14 mouse cellular contexts compared by ENCODE assay signal in the genomic region with DNA sequence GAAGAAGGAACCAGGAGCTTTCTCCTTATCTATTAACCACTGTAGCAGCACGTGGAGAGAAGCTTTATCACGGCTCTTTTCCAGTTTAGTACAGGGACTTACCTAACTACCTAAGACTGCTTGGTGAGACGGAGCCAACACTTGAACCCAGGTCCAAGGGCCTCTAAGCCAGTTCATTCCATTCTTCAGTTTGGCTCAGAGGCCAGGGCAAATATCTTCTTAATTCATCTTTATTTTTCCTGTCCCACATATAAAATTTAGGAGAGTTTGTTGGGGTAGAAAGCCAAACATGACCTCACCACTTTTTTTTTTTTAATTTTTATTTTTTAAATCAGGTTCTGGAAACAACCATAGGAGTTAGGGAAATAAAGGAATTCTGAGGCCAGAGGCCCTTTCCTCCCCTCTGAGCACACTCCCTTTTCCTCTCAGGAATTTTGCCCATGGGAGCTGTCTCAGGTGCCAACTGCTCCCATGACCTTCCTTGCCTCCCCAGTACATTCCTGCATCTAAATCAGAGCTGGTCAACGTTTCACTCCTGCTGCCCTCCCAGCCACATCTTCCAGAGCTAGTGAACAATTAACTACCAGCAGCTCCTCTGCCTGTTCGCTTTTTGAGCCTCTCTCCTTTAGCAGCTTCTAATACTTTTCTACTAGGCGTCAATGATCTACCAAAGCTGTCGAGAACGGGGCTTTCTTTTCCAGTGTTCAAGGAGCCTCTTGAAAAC. TPM values are rescaled to one million over a fixed set of nuclear protein-coding genes. Genes with fewer than 3 reads are reported as not detected.
DNase-seq lines count a peak whose midpoint lies in the region; ATAC-seq and TF ChIP-seq lines count a peak whose summit lies in the region.
"Had no signal": no experiment of that assay in that cellular context is flagged by ENCODE, and none has a peak within 500 bp of the region (broad histone marks: within the 10 kb centered on the region; RNA-seq: fewer than 3 reads in every experiment).

No protein-coding gene starts in this region.

- H3K4me3 ChIP-seq in embryonic facial prominence, embryonic 13.5 days, result no peak overlapping the region
- no peak overlapping the region for H3K4me3 ChIP-seq in kidney, postnatal 0 days (replicated peaks; ENCODE audit: low read depth, low read length)
- H3K4me3 ChIP-seq: forebrain, embryonic 13.5 days; hindbrain, embryonic 12.5 days had no signal

- H3K36me3 ChIP-seq in embryonic facial prominence, embryonic 13.5 days, result no peaks in the 10 kb centered on the region
- no peaks in the 10 kb centered on the region for H3K36me3 ChIP-seq in kidney, postnatal 0 days (ENCODE audit: insufficient read depth, low read length)
- H3K36me3 ChIP-seq: hindbrain, embryonic 12.5 days had no signal

- ATAC-seq in embryonic facial prominence, embryonic 13.5 days (ENCODE audit: insufficient number of reproducible peaks, insufficient read depth, low FRiP score, low TSS enrichment, low read depth), result no peak
- peak; percentile 90 for ATAC-seq in kidney, postnatal 0 days (replicated peaks; ENCODE audit: low FRiP score, low read depth)

- H3K9ac ChIP-seq in embryonic facial prominence, embryonic 13.5 days, result no peak overlapping the region
- no peak overlapping the region for H3K9ac ChIP-seq in kidney, postnatal 0 days (ENCODE audit: low read depth, low read length)
- H3K9ac ChIP-seq: forebrain, embryonic 13.5 days; hindbrain, embryonic 12.5 days had no signal

- no peaks in the 10 kb centered on the region for H3K27me3 ChIP-seq in embryonic facial prominence, embryonic 13.5 days
- H3K27me3 ChIP-seq in kidney, postnatal 0 days (ENCODE audit: insufficient read depth, low read length), result no peaks in the 10 kb centered on the region
- H3K27me3 ChIP-seq: forebrain, embryonic 13.5 days; hindbrain, embryonic 12.5 days had no signal

- no peaks in the 10 kb centered on the region for H3K9me3 ChIP-seq in embryonic facial prominence, embryonic 13.5 days
- no peaks in the 10 kb centered on the region for H3K9me3 ChIP-seq in kidney, postnatal 0 days (replicated peaks; ENCODE audit: low read length)
- H3K9me3 ChIP-seq: forebrain, embryonic 13.5 days; hindbrain, embryonic 12.5 days had no signal

- peaks cover 16% of the 10 kb centered on the region for H3K4me1 ChIP-seq in embryonic facial prominence, embryonic 13.5 days
- peaks cover 9% of the 10 kb centered on the region; the same call in 1 of the 2 replicates for H3K4me1 ChIP-seq in kidney, postnatal 0 days (replicated peaks; ENCODE audit: insufficient read depth, low read length)
- H3K4me1 ChIP-seq: hindbrain, embryonic 12.5 days had no signal

- DNase-seq in heart, postnatal 4 days, result peak; percentile 29
- no peak for DNase-seq in heart, adult 18-20 months
- peak; percentile 32 for DNase-seq in ES-CJ7 (ENCODE audit: low read depth, low spot score)
- DNase-seq in kidney, postnatal 0 days (ENCODE audit: low spot score), result peak; percentile 86
- DNase-seq in gastrocnemius, postnatal 14 days, result no peak
- no peak for DNase-seq in layer of hippocampus, postnatal 14 days (ENCODE audit: low spot score in 2 of 2)
- DNase-seq: cerebellum, adult 11-12 months; gastrocnemius, postnatal 25 days; left cerebral cortex, postnatal 4 days; thymus, postnatal 4 days had no signal

- TF ChIP-seq CTCF in kidney, postnatal 0 days (IDR thresholded peaks at IDR 0.05; ENCODE audit: low read depth), result no peak

- H3K27ac ChIP-seq in embryonic facial prominence, embryonic 13.5 days, result peak overlapping the region; percentile 68; the same call in 1 of the 2 replicates
- peak overlapping the region; percentile 87 for H3K27ac ChIP-seq in kidney, postnatal 0 days
- H3K27ac ChIP-seq: forebrain, embryonic 13.5 days; hindbrain, embryonic 12.5 days; macrophage had no signal

- no peak overlapping the region for H3K4me2 ChIP-seq in embryonic facial prominence, embryonic 13.5 days
- 0 out of 2 replicates have a peak overlapping the region, but pooled peaks have one; percentile 16 for H3K4me2 ChIP-seq in kidney, postnatal 0 days (ENCODE audit: low read length)
- H3K4me2 ChIP-seq: forebrain, embryonic 13.5 days; hindbrain, embryonic 12.5 days had no signal

- WGBS in embryonic facial prominence, embryonic 13.5 days, result 70% methylated on average over 8 of the region's 8 CpGs
- 28% methylated on average over 8 of the region's 8 CpGs for WGBS in kidney, postnatal 0 days

- intact Hi-C loops in gastrocnemius, postnatal 14 days (cut with DNase I; ENCODE audit: low total_unique reads), result no loop called here

RNA-seq across cellular contexts. Expression of gene Fzd4, which starts 29.9 kb away (rescaled TPM):
- 10 to 100 TPM; 43.2 TPM for total RNA-seq in heart, postnatal 4 days (2021)
- 10 to 100 TPM; 32.2 to 34.5 TPM for total RNA-seq in heart, adult 18-20 months (2021)
- polyA plus RNA-seq in embryonic facial prominence, embryonic 13.5 days (2015; fragmentation: Nextera tagmentation; extraction: Ambion mirVana), result 5.4 and 5.7 TPM in 2 replicates
- 29.6 and 30.9 TPM in 2 replicates for polyA plus RNA-seq in kidney, postnatal 0 days (2015; fragmentation: Nextera tagmentation; extraction: Ambion mirVana)
- 10 to 100 TPM; 28.6 to 37.6 TPM for total RNA-seq in gastrocnemius, postnatal 14 days (2021)
- total RNA-seq in layer of hippocampus, postnatal 14 days (2021), result 10 to 100 TPM in 1 of 2 experiments, 1 to 10 TPM in 1; 8.9 to 11.7 TPM

RNA-seq across cellular contexts. Expression of gene Tmem135, which starts 30.0 kb away (rescaled TPM):
- total RNA-seq in heart, postnatal 4 days (2021), result 10 to 100 TPM; 35.9 to 43.6 TPM
- total RNA-seq in heart, adult 18-20 months (2021), result 10 to 100 TPM; 34.9 to 39.4 TPM
- polyA plus RNA-seq in embryonic facial prominence, embryonic 13.5 days (2015; fragmentation: Nextera tagmentation; extraction: Ambion mirVana), result 24.0 and 26.0 TPM in 2 replicates
- polyA plus RNA-seq in kidney, postnatal 0 days (2015; fragmentation: Nextera tagmentation; extraction: Ambion mirVana), result 41.6 and 45.5 TPM in 2 replicates
- total RNA-seq in gastrocnemius, postnatal 14 days (2021), result 10 to 100 TPM; 20.0 to 21.1 TPM
- total RNA-seq in layer of hippocampus, postnatal 14 days (2021), result 10 to 100 TPM; 70.3 to 80.9 TPM

Comparison
In these comparisons a context has a peak if more than half of its experiments do, and no peak if none do; other contexts are left out.
1. DNase-seq: peak in heart, postnatal 4 days (single experiment), ES-CJ7 (single experiment) and kidney, postnatal 0 days (single experiment); none in heart, adult 18-20 months (0 of 2), gastrocnemius, postnatal 14 days (single experiment) and layer of hippocampus, postnatal 14 days (0 of 2).